Mouse (Mus musculus): ENCODE measurements around the gene Mesp2. TPM values are rescaled to one million over a fixed set of nuclear protein-coding genes. Genes with fewer than 3 reads are reported as not detected.

Mesp2 gene
- polyA plus RNA-seq (2014; fragmentation: Nextera tagmentation; extraction: Ambion mirVana) = 0.19 and 0.28 TPM in 2 replicates

- peak; percentile 65 for ATAC-seq (ENCODE audit: insufficient read depth)
- peak within 1 kb of the TSS; percentile 16; the same call in 1 of the 2 replicates for H3K9ac ChIP-seq
- WGBS = 8% methylated on average over 71 of the region's 71 CpGs
These were observed at the start of gene Mesp2 for GRCm38 (mm10) chr7:79810611-79811506. Mesp2 (plus strand) TSS chr7:79810727.

GRCm38 (mm10) chr7:79761124-79761876, 49.2 kb upstream of the Mesp2 start:
- H3K4me3 ChIP-seq (ENCODE audit: low read depth, low read length) = no peak overlapping the region
- no peaks in the 10 kb centered on the region for H3K27me3 ChIP-seq (ENCODE audit: insufficient read depth, low read length)
- H3K4me2 ChIP-seq = no peak overlapping the region
- TF ChIP-seq CTCF (IDR thresholded peaks at IDR 0.05; ENCODE audit: low read depth) = no peak
- DNase-seq = peak; percentile 19
- no peaks in the 10 kb centered on the region for H3K4me1 ChIP-seq (ENCODE audit: insufficient read depth)
- H3K9ac ChIP-seq = no peak overlapping the region
- no peak overlapping the region for H3K27ac ChIP-seq (ENCODE audit: low read depth)
- WGBS = 64% methylated on average over 5 of the region's 5 CpGs
- no peaks in the 10 kb centered on the region for H3K9me3 ChIP-seq (ENCODE audit: low read depth, low read length)
- H3K36me3 ChIP-seq (ENCODE audit: insufficient read depth) = no peaks in the 10 kb centered on the region
- no peak for ATAC-seq (ENCODE audit: insufficient read depth)

More at GRCm38 (mm10) chr7:79810611-79811506, at the start of gene Mesp2:
- Histone ChIP-seq H3K4me2 (peak within 1 kb of the TSS; percentile 66), H3K36me3 (ENCODE audit: insufficient read depth) (no peaks in the 10 kb centered on the region), H3K27me3 (ENCODE audit: insufficient read depth, low read length) (peaks cover 26% of the 10 kb centered on the region), H3K27ac (ENCODE audit: low read depth) (no peak within 1 kb of the TSS), H3K4me1 (ENCODE audit: insufficient read depth) (no peaks in the 10 kb centered on the region), H3K4me3 (ENCODE audit: low read depth, low read length) (peak within 1 kb of the TSS; percentile 29), H3K9me3 (ENCODE audit: low read depth, low read length) (no peaks in the 10 kb centered on the region)
- TF ChIP-seq CTCF (IDR thresholded peaks at IDR 0.05; ENCODE audit: low read depth) = no peak
- peak; percentile 92 for DNase-seq

DNA sequence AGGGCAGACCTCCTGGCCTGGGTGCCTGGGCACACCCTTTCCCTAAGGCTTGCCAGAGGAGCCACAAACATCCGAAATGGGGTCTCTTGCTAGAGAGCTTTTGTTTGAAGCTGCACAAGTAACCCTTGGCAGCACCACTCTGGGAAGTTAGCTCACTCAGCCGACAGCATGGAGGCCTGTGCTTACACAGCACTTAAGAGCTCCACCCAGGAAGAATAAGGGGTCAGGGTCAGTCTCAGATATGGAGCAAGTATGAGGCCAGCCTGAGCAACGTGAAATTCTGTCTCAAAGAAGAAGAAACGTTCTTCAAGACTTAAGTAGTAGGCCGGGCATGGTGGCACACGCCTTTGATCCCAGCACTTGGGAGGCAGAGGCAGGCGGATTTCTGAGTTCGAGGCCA, 48.4 kb upstream of the Mesp2 start:
- Histone ChIP-seq H3K27me3 (ENCODE audit: insufficient read depth, low read length) (no peaks in the 10 kb centered on the region), H3K4me3 (ENCODE audit: low read depth, low read length) (no peak overlapping the region), H3K36me3 (ENCODE audit: insufficient read depth) (no peaks in the 10 kb centered on the region), H3K4me2 (no peak overlapping the region), H3K27ac (ENCODE audit: low read depth) (no peak overlapping the region), H3K9me3 (ENCODE audit: low read depth, low read length) (no peaks in the 10 kb centered on the region), H3K4me1 (ENCODE audit: insufficient read depth) (no peaks in the 10 kb centered on the region), H3K9ac (no peak overlapping the region)
- no peak for DNase-seq
- no peak for TF ChIP-seq CTCF (IDR thresholded peaks at IDR 0.05; ENCODE audit: low read depth)
- no peak for ATAC-seq (ENCODE audit: insufficient read depth)
- 63% methylated on average over 8 of the region's 8 CpGs for WGBS

GRCm38 (mm10) chr7:79765991-79766390, 44.5 kb upstream of the Mesp2 start:
- no peaks in the 10 kb centered on the region for H3K27me3 ChIP-seq (ENCODE audit: insufficient read depth, low read length)
- no peak overlapping the region for H3K4me3 ChIP-seq (ENCODE audit: low read depth, low read length)
- TF ChIP-seq CTCF (IDR thresholded peaks at IDR 0.05; ENCODE audit: low read depth) = 0 out of 2 replicates have a peak, but pooled peaks have one; percentile 8
- H3K4me1 ChIP-seq (ENCODE audit: insufficient read depth) = no peaks in the 10 kb centered on the region
- no peak overlapping the region for H3K27ac ChIP-seq (ENCODE audit: low read depth)
- no peak for ATAC-seq (ENCODE audit: insufficient read depth)
- H3K36me3 ChIP-seq (ENCODE audit: insufficient read depth) = no peaks in the 10 kb centered on the region
- no peak overlapping the region for H3K4me2 ChIP-seq
- H3K9me3 ChIP-seq (ENCODE audit: low read depth, low read length) = no peaks in the 10 kb centered on the region
- 46% methylated on average over 1 of the region's 1 CpGs for WGBS
- DNase-seq = no peak
- H3K9ac ChIP-seq = no peak overlapping the region

DNA sequence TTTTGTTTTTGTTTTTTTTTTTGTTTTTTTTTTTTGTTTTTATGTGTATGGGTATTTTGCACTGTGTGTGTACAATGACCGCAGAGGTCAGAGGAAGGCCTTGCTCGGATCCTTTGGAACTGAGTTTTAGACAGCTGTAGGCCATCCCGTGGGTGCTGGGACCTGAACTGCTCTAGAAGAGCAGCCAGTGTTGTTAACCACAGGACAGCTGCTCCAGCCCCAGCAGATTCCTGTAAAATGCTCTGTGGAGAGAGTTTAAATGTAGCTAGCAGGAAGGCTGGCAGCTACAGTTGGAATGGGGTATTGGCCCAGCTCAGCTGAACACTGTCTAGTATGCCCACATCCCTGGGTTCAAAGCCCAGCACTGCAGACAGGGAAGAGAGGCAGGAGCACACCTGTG, 40.9 kb upstream of the Mesp2 start:
- no peak overlapping the region for H3K4me2 ChIP-seq
- no peak for TF ChIP-seq CTCF (IDR thresholded peaks at IDR 0.05; ENCODE audit: low read depth)
- H3K36me3 ChIP-seq (ENCODE audit: insufficient read depth) = no peaks in the 10 kb centered on the region
- ATAC-seq (ENCODE audit: insufficient read depth) (no peak), DNase-seq (no peak)
- H3K27me3 ChIP-seq (ENCODE audit: insufficient read depth, low read length) = no peaks in the 10 kb centered on the region
- no peaks in the 10 kb centered on the region for H3K9me3 ChIP-seq (ENCODE audit: low read depth, low read length)
- no peak overlapping the region for H3K27ac ChIP-seq (ENCODE audit: low read depth)
- WGBS = 78% methylated on average over 3 of the region's 3 CpGs
- H3K9ac ChIP-seq = no peak overlapping the region
- H3K4me3 ChIP-seq (ENCODE audit: low read depth, low read length) = no peak overlapping the region
- H3K4me1 ChIP-seq (ENCODE audit: insufficient read depth) = no peaks in the 10 kb centered on the region

GRCm38 (mm10) chr7:79771561-79772512, 38.7 kb upstream of the Mesp2 start:
- H3K4me3 ChIP-seq (ENCODE audit: low read depth, low read length) = no peak overlapping the region
- no peaks in the 10 kb centered on the region for H3K4me1 ChIP-seq (ENCODE audit: insufficient read depth)
- no peaks in the 10 kb centered on the region for H3K27me3 ChIP-seq (ENCODE audit: insufficient read depth, low read length)
- H3K9ac ChIP-seq = no peak overlapping the region
- no peak overlapping the region for H3K4me2 ChIP-seq
- no peaks in the 10 kb centered on the region for H3K36me3 ChIP-seq (ENCODE audit: insufficient read depth)
- no peak; the same call in 1 of the 2 replicates for ATAC-seq (ENCODE audit: insufficient read depth)
- H3K27ac ChIP-seq (ENCODE audit: low read depth) = no peak overlapping the region
- no peaks in the 10 kb centered on the region for H3K9me3 ChIP-seq (ENCODE audit: low read depth, low read length)
- TF ChIP-seq CTCF (IDR thresholded peaks at IDR 0.05; ENCODE audit: low read depth) = no peak
- 47% methylated on average over 15 of the region's 15 CpGs for WGBS
- DNase-seq = no peak

Measured in lung, embryonic 14.5 days (tissue).